Mouse (Mus musculus): Measurements from ENCODE around the gene Sft2d2.

DNA sequence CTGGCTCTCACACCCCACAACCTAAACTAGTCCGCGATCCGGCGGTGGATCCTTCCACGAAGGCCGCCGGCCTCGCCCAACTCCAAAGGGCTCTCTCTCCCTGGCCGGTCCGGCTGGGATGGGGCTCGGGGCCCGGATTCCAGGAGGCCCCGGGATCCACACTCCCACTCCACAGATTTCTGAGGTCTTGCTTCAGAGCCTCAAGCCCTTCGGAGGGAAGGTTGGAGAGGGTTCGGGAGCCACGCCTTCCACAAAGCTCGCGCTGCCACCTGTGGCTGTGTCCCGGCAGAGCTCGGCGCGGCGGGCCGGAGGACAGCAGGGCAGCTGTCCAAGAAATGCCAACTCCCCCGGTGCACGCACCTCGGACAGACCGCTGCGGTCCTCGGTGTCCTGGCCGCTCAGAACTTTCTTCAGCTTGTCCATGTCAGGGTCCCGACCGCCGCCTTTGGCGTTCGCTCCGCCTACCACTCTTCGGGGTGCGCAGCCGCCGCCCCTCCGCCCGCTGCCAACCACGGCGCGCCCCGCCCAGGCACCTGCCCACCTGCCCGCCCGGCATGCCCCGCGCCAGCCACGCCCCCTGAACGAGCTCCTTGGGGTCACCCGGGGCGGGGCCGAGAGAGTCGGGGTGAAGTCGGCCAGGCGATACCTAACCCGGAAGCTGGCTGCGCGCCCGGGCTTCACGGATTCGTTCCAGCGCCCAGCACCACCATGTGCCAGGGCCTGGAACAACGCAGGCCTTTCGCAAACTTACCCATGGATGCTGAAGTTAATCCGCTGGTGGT, at the start of gene Sft2d2:
- TF ChIP-seq CTCF (IDR thresholded peaks at IDR 0.05; ENCODE audit: extremely low read depth, insufficient read depth, low read length) (no peak), POLR2A (IDR thresholded peaks at IDR 0.05; ENCODE audit: extremely low read depth, insufficient read depth, low read length) (no peak)
